Mouse (Mus musculus) liver, embryonic 15.5 days (tissue): ENCODE data around the gene Nae1. TPM values are rescaled to one million over a fixed set of nuclear protein-coding genes. Genes with fewer than 3 reads are reported as not detected.
A peak's percentile ranks its signal among the peaks of the same experiment; 100 is the strongest.
"Not testable (repeated sequence)": the region's sequence is repeated elsewhere in the genome, so short reads cannot be mapped to it uniquely, and the experiment has no call there.

Experiments
- ATAC-seq: fragments of 200-750 bp; cut with Nextera tagmentation; 2 replicates; pipeline ENCODE4 v1.8.0; 2017; ENCODE audit warnings: moderate number of reproducible peaks, mild to moderate bottlenecking, moderate library complexity; ENCODE audit not compliant: insufficient read depth
- H3K27ac ChIP-seq: fragments of 300-500 bp; sonication (generic); replicated peaks from 2 replicates; pipeline ENCODE4 v1.5.1; 2015; ENCODE audit warnings: mild to moderate bottlenecking, inconsistent platforms
- H3K27me3 ChIP-seq: fragments of 300-500 bp; sonication (generic); 2 replicates; pipeline ENCODE4 v1.6.1; 2015; ENCODE audit warnings: mild to moderate bottlenecking, inconsistent platforms
- H3K36me3 ChIP-seq: fragments of 300-500 bp; sonication (generic); replicated peaks from 2 replicates; pipeline ENCODE4 v1.6.1; 2015; ENCODE audit warnings: moderate library complexity, mild to moderate bottlenecking, inconsistent platforms
- H3K4me1 ChIP-seq: fragments of 300-500 bp; sonication (generic); replicated peaks from 2 replicates; pipeline ENCODE4 v1.6.1; 2015; ENCODE audit warnings: inconsistent platforms
- H3K4me2 ChIP-seq: fragments of 300-500 bp; sonication (generic); 2 replicates; pipeline ENCODE4 v1.6.1; 2015; ENCODE audit warnings: moderate library complexity, mild to moderate bottlenecking, inconsistent platforms
- H3K4me3 ChIP-seq: fragments of 300-500 bp; sonication (generic); replicated peaks from 2 replicates; pipeline ENCODE4 v1.5.1; 2015; ENCODE audit warnings: mild to moderate bottlenecking, inconsistent platforms
- H3K9ac ChIP-seq: fragments of 300-500 bp; sonication (generic); 2 replicates; pipeline ENCODE4 v1.6.1; 2015; ENCODE audit warnings: moderate library complexity, mild to moderate bottlenecking, inconsistent platforms
- H3K9me3 ChIP-seq: fragments of 300-500 bp; sonication (generic); replicated peaks from 2 replicates; pipeline ENCODE4 v1.6.1; 2016; ENCODE audit warnings: inconsistent platforms
- WGBS: fragments of 180-500 bp; shearing (Covaris S2); methylation state at CpG from one replicate; pipeline ENCODE4 v1.1.7; 2015; ENCODE audit warnings: mixed read lengths; ENCODE audit not compliant: insufficient replicate concordance; 5-methylcytosine and 5-hydroxymethylcytosine counted together
- polyA plus RNA-seq: library from polyadenylated mRNA; unstranded; fragments of >200 nt; fragmentation: Nextera tagmentation; extraction: Ambion mirVana; gene quantifications from 2 replicates; pipeline ENCODE4 v1.2.1, GENCODE M21; 2015

Nae1 gene
- 26.7 and 28.7 TPM in 2 replicates for polyA plus RNA-seq

- WGBS: under 1% methylated on average over 70 of the region's 70 CpGs
- Histone ChIP-seq H3K36me3 (peaks cover 11% of the 10 kb centered on the region), H3K9ac (peak within 1 kb of the TSS; percentile 88), H3K27ac (peak within 1 kb of the TSS; percentile 81), H3K4me2 (peak within 1 kb of the TSS; percentile 95), H3K4me1 (peaks cover 34% of the 10 kb centered on the region), H3K9me3 (no peaks in the 10 kb centered on the region), H3K4me3 (peak within 1 kb of the TSS; percentile 93), H3K27me3 (peaks cover 20% of the 10 kb centered on the region)
- peak; percentile 92 for ATAC-seq
Observed at GRCm38 (mm10) chr8:104533971-104534778, at the start of gene Nae1, which contains the start of gene Car7. Nae1 (minus strand) TSS chr8:104534637. Car7 (plus strand) TSS chr8:104534689.

GRCm38 (mm10) chr8:104577606-104578005 is 43.2 kb upstream of the Nae1 start:
- H3K4me2 ChIP-seq, H3K9ac ChIP-seq: not testable (repeated sequence)
- WGBS: 68% methylated on average over 17 of the region's 17 CpGs

GRCm38 (mm10) chr8:104576820-104577219 is 42.4 kb upstream of the Nae1 start:
- 63% methylated on average over 3 of the region's 3 CpGs for WGBS
- Histone ChIP-seq H3K4me3 (no peak overlapping the region), H3K27me3 (0 out of 2 replicates have a peak, but pooled peaks cover 4% of the 10 kb centered on the region), H3K9ac (no peak overlapping the region), H3K36me3 (no peaks in the 10 kb centered on the region), H3K4me2 (no peak overlapping the region), H3K9me3 (no peaks in the 10 kb centered on the region), H3K4me1 (no peaks in the 10 kb centered on the region), H3K27ac (no peak overlapping the region)
- no peak for ATAC-seq

More at GRCm38 (mm10) chr8:104577606-104578005, 43.2 kb upstream of the Nae1 start:
- not testable (repeated sequence) for H3K4me1 ChIP-seq, H3K27ac ChIP-seq, H3K9me3 ChIP-seq, ATAC-seq, H3K36me3 ChIP-seq, H3K4me3 ChIP-seq, H3K27me3 ChIP-seq

- Histone ChIP-seq H3K27me3 (0 out of 2 replicates have a peak, but pooled peaks cover 4% of the 10 kb centered on the region), H3K4me3 (peak overlapping the region; percentile 55), H3K4me1 (peaks cover 11% of the 10 kb centered on the region), H3K36me3 (no peaks in the 10 kb centered on the region), H3K9me3 (no peaks in the 10 kb centered on the region), H3K9ac (peak overlapping the region; percentile 12), H3K4me2 (peak overlapping the region; percentile 80), H3K27ac (no peak overlapping the region)
- ATAC-seq: peak; percentile 56
- WGBS: under 1% methylated on average over 26 of the region's 26 CpGs
Observed at GRCm38 (mm10) chr8:104570436-104571343, 36.3 kb upstream of the Nae1 start.

GRCm38 (mm10) chr8:104569559-104569958 is 35.1 kb upstream of the Nae1 start:
- Histone ChIP-seq H3K9ac (no peak overlapping the region), H3K9me3 (no peaks in the 10 kb centered on the region), H3K4me2 (no peak overlapping the region), H3K27ac (no peak overlapping the region), H3K4me1 (peaks cover 17% of the 10 kb centered on the region), H3K36me3 (no peaks in the 10 kb centered on the region), H3K27me3 (0 out of 2 replicates have a peak, but pooled peaks cover 4% of the 10 kb centered on the region), H3K4me3 (no peak overlapping the region)
- ATAC-seq: no peak
- 50% methylated on average over 1 of the region's 1 CpGs for WGBS

- Histone ChIP-seq H3K27me3 (no peaks in the 10 kb centered on the region), H3K9me3 (no peaks in the 10 kb centered on the region), H3K4me2 (no peak overlapping the region), H3K4me1 (peaks cover 12% of the 10 kb centered on the region; the same call in 1 of the 2 replicates), H3K9ac (no peak overlapping the region), H3K4me3 (no peak overlapping the region), H3K27ac (no peak overlapping the region), H3K36me3 (no peaks in the 10 kb centered on the region)
- ATAC-seq: no peak
- WGBS: 78% methylated on average over 5 of the region's 5 CpGs
Observed at GRCm38 (mm10) chr8:104565457-104565798, 31.0 kb upstream of the Nae1 start.

GRCm38 (mm10) chr8:104564633-104565456 is 30.4 kb upstream of the Nae1 start:
- no peak overlapping the region for H3K9ac ChIP-seq
- H3K9me3 ChIP-seq: no peaks in the 10 kb centered on the region
- no peak overlapping the region for H3K27ac ChIP-seq
- H3K4me2 ChIP-seq: peak overlapping the region; percentile 38
- H3K27me3 ChIP-seq: no peaks in the 10 kb centered on the region
- peaks cover 11% of the 10 kb centered on the region; the same call in 1 of the 2 replicates for H3K4me1 ChIP-seq
- ATAC-seq: peak; percentile 80
- no peaks in the 10 kb centered on the region for H3K36me3 ChIP-seq
- WGBS: 9% methylated on average over 22 of the region's 22 CpGs
- H3K4me3 ChIP-seq: no peak overlapping the region

GRCm38 (mm10) chr8:104560731-104561130 is 26.3 kb upstream of the Nae1 start:
- Histone ChIP-seq H3K4me3 (no peak overlapping the region), H3K36me3 (no peaks in the 10 kb centered on the region), H3K9me3 (no peaks in the 10 kb centered on the region), H3K4me2 (no peak overlapping the region), H3K27ac (no peak overlapping the region), H3K9ac (no peak overlapping the region), H3K4me1 (peaks cover 8% of the 10 kb centered on the region; the same call in 1 of the 2 replicates), H3K27me3 (no peaks in the 10 kb centered on the region)
- ATAC-seq: no peak

GRCm38 (mm10) chr8:104557226-104557625 is 22.8 kb upstream of the Nae1 start:
- Histone ChIP-seq H3K9me3 (no peaks in the 10 kb centered on the region), H3K36me3 (no peaks in the 10 kb centered on the region), H3K27me3 (peaks cover 4% of the 10 kb centered on the region; the same call in 1 of the 2 replicates), H3K27ac (no peak overlapping the region), H3K4me1 (no peaks in the 10 kb centered on the region), H3K4me3 (no peak overlapping the region), H3K9ac (no peak overlapping the region), H3K4me2 (no peak overlapping the region)
- ATAC-seq: peak; percentile 40
- 41% methylated on average over 7 of the region's 7 CpGs for WGBS

- ATAC-seq: no peak
Observed at GRCm38 (mm10) chr8:104555191-104555590, 20.8 kb upstream of the Nae1 start.

More at GRCm38 (mm10) chr8:104555191-104555590, 20.8 kb upstream of the Nae1 start:
- H3K9ac ChIP-seq: no peak overlapping the region
- no peaks in the 10 kb centered on the region for H3K4me1 ChIP-seq
- H3K36me3 ChIP-seq: no peaks in the 10 kb centered on the region
- WGBS: 63% methylated on average over 4 of the region's 4 CpGs
- H3K27me3 ChIP-seq: peaks cover 4% of the 10 kb centered on the region; the same call in 1 of the 2 replicates
- H3K9me3 ChIP-seq: no peaks in the 10 kb centered on the region
- no peak overlapping the region for H3K27ac ChIP-seq
- H3K4me3 ChIP-seq: no peak overlapping the region
- no peak overlapping the region for H3K4me2 ChIP-seq
